Mouse (Mus musculus) midbrain, embryonic 10.5 days (tissue): Measurements from ENCODE around the gene Zfp688. TPM values are rescaled to one million over a fixed set of nuclear protein-coding genes. Genes with fewer than 3 reads are reported as not detected.
A peak's percentile ranks its signal among the peaks of the same experiment; 100 is the strongest.
"Not testable (repeated sequence)": the region's sequence is repeated elsewhere in the genome, so short reads cannot be mapped to it uniquely, and the experiment has no call there.

Experiments used
- DNase-seq: peaks from one replicate; pipeline ENCODE4 v3.0.0-alpha.2; 2017; ENCODE audit warnings: low spot score
- H3K27ac ChIP-seq: fragments of 300-500 bp; sonication (generic); replicated peaks from 2 replicates; pipeline ENCODE4 v1.5.1; 2016; ENCODE audit warnings: mild to moderate bottlenecking
- H3K27me3 ChIP-seq: fragments of 300-500 bp; sonication (generic); 2 replicates; pipeline ENCODE4 v1.6.1; 2016; ENCODE audit warnings: low read depth, mild to moderate bottlenecking; ENCODE audit not compliant: poor library complexity, severe bottlenecking
- H3K36me3 ChIP-seq: fragments of 300-500 bp; sonication (generic); 2 replicates; pipeline ENCODE4 v1.6.1; 2016; ENCODE audit warnings: mild to moderate bottlenecking, moderate library complexity
- H3K4me1 ChIP-seq: fragments of 300-500 bp; sonication (generic); 2 replicates; pipeline ENCODE4 v1.6.1; 2016
- H3K4me3 ChIP-seq: fragments of 300-500 bp; sonication (generic); 2 replicates; pipeline ENCODE4 v1.5.1; 2016; ENCODE audit warnings: mild to moderate bottlenecking, moderate library complexity
- H3K9me3 ChIP-seq: fragments of 300-500 bp; sonication (generic); replicated peaks from 2 replicates; pipeline ENCODE4 v1.6.1; 2016; ENCODE audit warnings: mild to moderate bottlenecking
- WGBS: fragments of 180-500 bp; shearing (Covaris S2); methylation state at CpG from one replicate; pipeline ENCODE4 v1.1.7; 2016; 5-methylcytosine and 5-hydroxymethylcytosine counted together
- polyA plus RNA-seq: library from polyadenylated mRNA; unstranded; fragments of >200 nt; fragmentation: Nextera tagmentation; extraction: Ambion mirVana; gene quantifications from 2 replicates; pipeline ENCODE4 v1.2.1, GENCODE M21; 2016

Zfp688 gene
- polyA plus RNA-seq, 1 experiment from 2014 or later, result 34.4 TPM

GRCm38 (mm10) chr7:127375271-127376245 lies 46.3 kb downstream of the Zfp688 start, which contains the start of gene Zfp747:
TSS of gene Zfp747 (minus strand) at chr7:127376050.
- DNase-seq, result peak; percentile 86
- H3K36me3 ChIP-seq, result peaks cover 28% of the 10 kb centered on the region
- peak within 1 kb of the TSS; percentile 85 for H3K27ac ChIP-seq
- not testable (repeated sequence) for H3K9me3 ChIP-seq, H3K27me3 ChIP-seq
- H3K4me3 ChIP-seq, result peak within 1 kb of the TSS; percentile 79
- H3K4me1 ChIP-seq, result peaks cover 11% of the 10 kb centered on the region
- 3% methylated on average over 49 of the region's 49 CpGs for WGBS

- not testable (repeated sequence) for H3K9me3 ChIP-seq, H3K27ac ChIP-seq, H3K27me3 ChIP-seq, DNase-seq, H3K4me3 ChIP-seq
- 85% methylated on average over 3 of the region's 3 CpGs for WGBS
- peaks cover 28% of the 10 kb centered on the region for H3K36me3 ChIP-seq
- peaks cover 11% of the 10 kb centered on the region for H3K4me1 ChIP-seq
These were observed 50.0 kb downstream of the Zfp688 start for GRCm38 (mm10) chr7:127371870-127372269.

- Histone ChIP-seq H3K4me1 (peaks cover 11% of the 10 kb centered on the region), H3K27me3 (no peaks in the 10 kb centered on the region), H3K9me3 (no peaks in the 10 kb centered on the region), H3K27ac (no peak overlapping the region), H3K36me3 (peaks cover 28% of the 10 kb centered on the region), H3K4me3 (no peak overlapping the region)
- whole genome bisulfite sequencing, result 82% methylated on average over 2 of the region's 2 CpGs
- no peak for DNase-seq
These were observed 50.7 kb downstream of the Zfp688 start for GRCm38 (mm10) chr7:127371213-127371612.

Other genes with a start within 250 kb of the Zfp688 start
- 94.3 and 109 TPM in 2 replicates for gene Cd2bp2, start 226.0 kb downstream of the Zfp688 start, polyA plus RNA-seq
- 22.7 and 29.4 TPM in 2 replicates for gene Tbc1d10b, start 213.6 kb downstream of the Zfp688 start, polyA plus RNA-seq
- gene Mylpf, start 213.2 kb downstream of the Zfp688 start, polyA plus RNA-seq, result 12.6 and 16.5 TPM in 2 replicates
- gene Zfp553, start 189.0 kb downstream of the Zfp688 start, polyA plus RNA-seq, result 75.4 and 78.6 TPM in 2 replicates
- gene Sept1, start 188.9 kb downstream of the Zfp688 start, polyA plus RNA-seq, result 31.8 and 32.7 TPM in 2 replicates
- 59.4 TPM in 2 replicates for gene Zfp771, start 177.8 kb downstream of the Zfp688 start, polyA plus RNA-seq
- 289 and 345 TPM in 2 replicates for gene Dctpp1, start 161.4 kb downstream of the Zfp688 start, polyA plus RNA-seq
- gene Sephs2, start 148.0 kb downstream of the Zfp688 start, polyA plus RNA-seq, result 71.2 and 76.9 TPM in 2 replicates
- gene Itgal, start 125.8 kb downstream of the Zfp688 start, polyA plus RNA-seq, result 0.72 and 0.77 TPM in 2 replicates
- 19.7 and 20.6 TPM in 2 replicates for gene Zfp768, start 76.5 kb downstream of the Zfp688 start, polyA plus RNA-seq
- 8.6 and 9.1 TPM in 2 replicates for gene Zfp747, start 46.0 kb downstream of the Zfp688 start, polyA plus RNA-seq
- 5.8 and 6.4 TPM in 2 replicates for gene 9130019O22Rik, start 34.9 kb downstream of the Zfp688 start, polyA plus RNA-seq
- 5.4 and 6.3 TPM in 2 replicates for gene E430018J23Rik, start 28.4 kb downstream of the Zfp688 start, polyA plus RNA-seq
- 6.9 and 8.0 TPM in 2 replicates for gene Zfp764, start 15.2 kb downstream of the Zfp688 start, polyA plus RNA-seq
- gene Zfp689, start 27.1 kb upstream of the Zfp688 start, polyA plus RNA-seq, result 13.9 and 16.4 TPM in 2 replicates
- 56.0 and 59.6 TPM in 2 replicates for gene Prr14, start 37.5 kb upstream of the Zfp688 start, polyA plus RNA-seq
- gene Fbrs, start 57.1 kb upstream of the Zfp688 start, polyA plus RNA-seq, result 8.6 and 9.6 TPM in 2 replicates
- 52.6 and 56.1 TPM in 2 replicates for gene Srcap, start 89.9 kb upstream of the Zfp688 start, polyA plus RNA-seq
- 14.3 and 18.8 TPM in 2 replicates for gene Gm42715, start 97.5 kb upstream of the Zfp688 start, polyA plus RNA-seq
- 7.2 and 8.2 TPM in 2 replicates for gene Tmem265, start 139.3 kb upstream of the Zfp688 start, polyA plus RNA-seq
- 46.9 and 48.3 TPM in 2 replicates for gene Phkg2, start 151.3 kb upstream of the Zfp688 start, polyA plus RNA-seq
- gene Ccdc189, start 166.5 kb upstream of the Zfp688 start, polyA plus RNA-seq, result 14.4 and 16.9 TPM in 2 replicates
- gene Rnf40, start 166.7 kb upstream of the Zfp688 start, polyA plus RNA-seq, result 56.7 and 59.6 TPM in 2 replicates
- 32.2 and 37.1 TPM in 2 replicates for gene Zfp629, start 193.7 kb upstream of the Zfp688 start, polyA plus RNA-seq